Mouse (Mus musculus): ENCODE data around the gene Tk2. TPM values are rescaled to one million over a fixed set of nuclear protein-coding genes. Genes with fewer than 3 reads are reported as not detected.

Tk2 gene
- total and polyA plus RNA-seq, 2 experiments from 2014 or later, result 45.1 to 46.7 TPM

GRCm38 (mm10) chr8:104227048-104227447 is 21.3 kb downstream of the Tk2 start:
- Histone ChIP-seq H3K9me3 (ENCODE audit: low read length) (peaks cover 4% of the 10 kb centered on the region), H3K27ac (no peak overlapping the region), H3K4me1 (ENCODE audit: insufficient read depth, low read length) (no peaks in the 10 kb centered on the region), H3K27me3 (ENCODE audit: insufficient read depth, low read length) (no peaks in the 10 kb centered on the region), H3K4me3 (ENCODE audit: low read length) (no peak overlapping the region), H3K36me3 (ENCODE audit: insufficient read depth, low read length) (peaks cover 66% of the 10 kb centered on the region), H3K4me2 (ENCODE audit: low read depth, low read length) (no peak overlapping the region), H3K9ac (replicated peaks; ENCODE audit: low read length) (no peak overlapping the region)
- no peak for TF ChIP-seq CTCF (IDR thresholded peaks at IDR 0.05; ENCODE audit: low read depth)
- ATAC-seq (no peak), DNase-seq (ENCODE audit: low spot score) (no peak)
- WGBS, result 88% methylated on average over 5 of the region's 5 CpGs

DNA sequence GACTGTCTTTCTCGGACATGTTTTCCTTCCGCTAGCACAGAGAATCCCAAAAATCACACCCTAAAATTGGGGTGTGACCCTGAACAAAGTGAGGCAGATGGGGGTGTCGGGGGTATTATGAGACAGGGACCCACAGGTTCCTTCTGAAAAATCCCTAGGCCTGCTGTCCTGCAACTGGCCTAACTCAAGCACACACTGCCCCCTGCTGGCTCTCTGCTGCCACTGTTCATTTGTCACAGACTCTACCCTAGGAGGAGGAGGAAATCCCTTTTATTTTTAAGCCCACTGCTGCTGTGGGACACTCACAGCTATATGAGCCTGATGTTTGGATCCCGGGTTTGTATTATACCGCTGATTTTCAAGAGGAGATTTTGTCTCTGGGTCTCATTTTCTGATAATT is 28.6 kb downstream of the Tk2 start:
- Histone ChIP-seq H3K27me3 (ENCODE audit: insufficient read depth, low read length) (no peaks in the 10 kb centered on the region), H3K27ac (no peak overlapping the region), H3K4me3 (ENCODE audit: low read length) (no peak overlapping the region), H3K4me1 (ENCODE audit: insufficient read depth, low read length) (no peaks in the 10 kb centered on the region), H3K36me3 (ENCODE audit: insufficient read depth, low read length) (peaks cover 5% of the 10 kb centered on the region; the same call in 1 of the 2 replicates), H3K9ac (replicated peaks; ENCODE audit: low read length) (no peak overlapping the region), H3K4me2 (ENCODE audit: low read depth, low read length) (no peak overlapping the region), H3K9me3 (ENCODE audit: low read length) (peaks cover 4% of the 10 kb centered on the region)
- ATAC-seq (peak; percentile 72), DNase-seq (ENCODE audit: low spot score) (peak; percentile 87)
- 40% methylated on average over 5 of the region's 5 CpGs for WGBS
- TF ChIP-seq CTCF (IDR thresholded peaks at IDR 0.05; ENCODE audit: low read depth), result peak; percentile 90

DNA sequence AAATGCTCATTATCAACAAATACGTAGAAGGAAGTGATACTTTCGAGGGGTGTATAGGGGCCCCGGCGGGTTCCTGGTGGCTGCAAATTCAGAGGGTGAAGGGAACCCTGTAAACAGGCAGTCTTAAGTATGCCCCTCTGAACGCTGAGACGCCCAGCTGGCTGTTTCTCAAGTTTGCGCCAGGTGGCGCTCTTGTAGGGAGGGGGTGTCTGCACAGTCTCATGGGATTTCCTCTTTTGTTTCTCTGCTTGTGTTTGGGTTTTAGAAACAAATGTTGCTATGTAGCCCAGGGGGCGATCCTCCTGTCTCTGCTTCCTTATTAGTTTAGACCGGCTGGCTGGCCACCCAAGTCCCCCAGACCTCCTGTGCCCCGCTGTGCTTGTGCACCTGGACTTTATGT is 29.3 kb downstream of the Tk2 start:
- Histone ChIP-seq H3K4me3 (ENCODE audit: low read length) (no peak overlapping the region), H3K27me3 (ENCODE audit: insufficient read depth, low read length) (no peaks in the 10 kb centered on the region), H3K27ac (no peak overlapping the region), H3K4me2 (ENCODE audit: low read depth, low read length) (no peak overlapping the region), H3K4me1 (ENCODE audit: insufficient read depth, low read length) (no peaks in the 10 kb centered on the region), H3K36me3 (ENCODE audit: insufficient read depth, low read length) (0 out of 2 replicates have a peak, but pooled peaks cover 2% of the 10 kb centered on the region), H3K9me3 (ENCODE audit: low read length) (peaks cover under 1% of the 10 kb centered on the region; the same call in 1 of the 2 replicates), H3K9ac (replicated peaks; ENCODE audit: low read length) (no peak overlapping the region)
- DNase-seq (ENCODE audit: low spot score) (peak; percentile 56), ATAC-seq (no peak)
- WGBS, result 31% methylated on average over 11 of the region's 11 CpGs
- TF ChIP-seq CTCF (IDR thresholded peaks at IDR 0.05; ENCODE audit: low read depth), result peak; percentile 64

DNA sequence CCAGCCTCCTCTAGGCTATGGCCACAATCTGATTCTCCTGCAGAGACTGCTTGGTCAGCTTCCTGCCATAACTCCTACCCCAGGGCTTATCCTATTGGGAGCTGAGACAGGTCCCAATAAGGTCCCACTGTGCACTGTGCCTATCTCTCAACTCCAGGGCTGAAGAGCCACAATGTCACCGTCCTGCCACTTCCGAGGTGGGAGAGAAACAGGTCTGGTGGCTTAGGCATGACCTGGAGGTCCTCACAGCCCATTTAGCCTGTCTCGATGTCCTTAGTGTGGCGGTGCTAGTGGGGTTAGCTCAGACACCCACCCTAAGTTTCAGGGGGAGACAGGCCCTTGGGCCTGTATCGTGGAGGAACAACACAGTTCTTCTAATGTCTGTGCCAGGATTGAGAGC is 30.8 kb downstream of the Tk2 start:
- Histone ChIP-seq H3K27me3 (ENCODE audit: insufficient read depth, low read length) (no peaks in the 10 kb centered on the region), H3K27ac (no peak overlapping the region), H3K4me1 (ENCODE audit: insufficient read depth, low read length) (no peaks in the 10 kb centered on the region), H3K9ac (replicated peaks; ENCODE audit: low read length) (no peak overlapping the region), H3K9me3 (ENCODE audit: low read length) (no peaks in the 10 kb centered on the region), H3K36me3 (ENCODE audit: insufficient read depth, low read length) (0 out of 2 replicates have a peak, but pooled peaks cover 2% of the 10 kb centered on the region), H3K4me3 (ENCODE audit: low read length) (no peak overlapping the region), H3K4me2 (ENCODE audit: low read depth, low read length) (no peak overlapping the region)
- DNase-seq (ENCODE audit: low spot score), result no peak
- WGBS, result 91% methylated on average over 5 of the region's 5 CpGs
- ATAC-seq, result no peak
- TF ChIP-seq CTCF (IDR thresholded peaks at IDR 0.05; ENCODE audit: low read depth), result no peak

- Histone ChIP-seq H3K9ac (replicated peaks; ENCODE audit: low read length) (no peak overlapping the region), H3K4me2 (ENCODE audit: low read depth, low read length) (no peak overlapping the region), H3K27me3 (ENCODE audit: insufficient read depth, low read length) (no peaks in the 10 kb centered on the region), H3K36me3 (ENCODE audit: insufficient read depth, low read length) (no peaks in the 10 kb centered on the region), H3K4me3 (ENCODE audit: low read length) (no peak overlapping the region), H3K4me1 (ENCODE audit: insufficient read depth, low read length) (no peaks in the 10 kb centered on the region), H3K9me3 (ENCODE audit: low read length) (no peaks in the 10 kb centered on the region), H3K27ac (no peak overlapping the region)
- WGBS, result 26% methylated on average over 3 of the region's 3 CpGs
- no peak for ATAC-seq
- TF ChIP-seq CTCF (IDR thresholded peaks at IDR 0.05; ENCODE audit: low read depth), result no peak
- DNase-seq (ENCODE audit: low spot score), result no peak
Observed at GRCm38 (mm10) chr8:104205292-104205691, 43.1 kb downstream of the Tk2 start.

GRCm38 (mm10) chr8:104202320-104202719 is 46.0 kb downstream of the Tk2 start:
- Histone ChIP-seq H3K36me3 (ENCODE audit: insufficient read depth, low read length) (no peaks in the 10 kb centered on the region), H3K27me3 (ENCODE audit: insufficient read depth, low read length) (no peaks in the 10 kb centered on the region), H3K4me2 (ENCODE audit: low read depth, low read length) (no peak overlapping the region), H3K9me3 (ENCODE audit: low read length) (no peaks in the 10 kb centered on the region), H3K4me3 (ENCODE audit: low read length) (no peak overlapping the region), H3K9ac (replicated peaks; ENCODE audit: low read length) (no peak overlapping the region), H3K4me1 (ENCODE audit: insufficient read depth, low read length) (no peaks in the 10 kb centered on the region), H3K27ac (no peak overlapping the region)
- TF ChIP-seq CTCF (IDR thresholded peaks at IDR 0.05; ENCODE audit: low read depth), result no peak
- WGBS, result 88% methylated on average over 4 of the region's 4 CpGs
- DNase-seq (ENCODE audit: low spot score) (no peak), ATAC-seq (no peak)

GRCm38 (mm10) chr8:104201622-104202021 is 46.7 kb downstream of the Tk2 start:
- Histone ChIP-seq H3K9me3 (ENCODE audit: low read length) (no peaks in the 10 kb centered on the region), H3K27me3 (ENCODE audit: insufficient read depth, low read length) (no peaks in the 10 kb centered on the region), H3K4me1 (ENCODE audit: insufficient read depth, low read length) (no peaks in the 10 kb centered on the region), H3K27ac (no peak overlapping the region), H3K4me3 (ENCODE audit: low read length) (no peak overlapping the region), H3K4me2 (ENCODE audit: low read depth, low read length) (no peak overlapping the region), H3K36me3 (ENCODE audit: insufficient read depth, low read length) (no peaks in the 10 kb centered on the region), H3K9ac (replicated peaks; ENCODE audit: low read length) (no peak overlapping the region)
- WGBS, result 80% methylated on average over 3 of the region's 3 CpGs
- TF ChIP-seq CTCF (IDR thresholded peaks at IDR 0.05; ENCODE audit: low read depth), result no peak
- ATAC-seq (no peak), DNase-seq (ENCODE audit: low spot score) (no peak)

Measured in hindbrain, postnatal 0 days (tissue).